Mouse (Mus musculus): ENCODE results near the gene Rab5if.
"Not testable (repeated sequence)": the region's sequence is repeated elsewhere in the genome, so short reads cannot be mapped to it uniquely, and the experiment has no call there.

The Rab5if gene

GRCm38 (mm10) chr2:156887017-156887416 is 24.1 kb downstream of the Rab5if start, which contains the start of gene Sla2:
TSS of gene Sla2 (minus strand) at chr2:156887192.
- peak; percentile 85 for DNase-seq (ENCODE audit: low read depth, low spot score)

- DNase-seq (ENCODE audit: low read depth, low spot score), result no peak
These were observed 25.6 kb downstream of the Rab5if start for GRCm38 (mm10) chr2:156888490-156888889.

GRCm38 (mm10) chr2:156892240-156892639 is 29.3 kb downstream of the Rab5if start:
- DNase-seq (ENCODE audit: low read depth, low spot score), result no peak

GRCm38 (mm10) chr2:156892821-156893220 is 29.9 kb downstream of the Rab5if start:
- no peak for DNase-seq (ENCODE audit: low read depth, low spot score)

- no peak for DNase-seq (ENCODE audit: low read depth, low spot score)
These were observed 31.8 kb downstream of the Rab5if start for GRCm38 (mm10) chr2:156894496-156895265.

GRCm38 (mm10) chr2:156896384-156896914 is 33.5 kb downstream of the Rab5if start:
- DNase-seq (ENCODE audit: low read depth, low spot score), result no peak

- DNase-seq (ENCODE audit: low read depth, low spot score), result no peak
These were observed 34.1 kb downstream of the Rab5if start for GRCm38 (mm10) chr2:156897034-156897433.

- DNase-seq (ENCODE audit: low read depth, low spot score), result no peak
These were observed 35.4 kb downstream of the Rab5if start for GRCm38 (mm10) chr2:156898374-156898773.

- DNase-seq (ENCODE audit: low read depth, low spot score), result no peak
These were observed 36.3 kb downstream of the Rab5if start for GRCm38 (mm10) chr2:156899184-156899583.

- no peak for DNase-seq (ENCODE audit: low read depth, low spot score)
These were observed 38.4 kb downstream of the Rab5if start for GRCm38 (mm10) chr2:156901344-156901743.

GRCm38 (mm10) chr2:156901883-156902282 is 39.0 kb downstream of the Rab5if start:
- no peak for DNase-seq (ENCODE audit: low read depth, low spot score)

GRCm38 (mm10) chr2:156902411-156902810 is 39.5 kb downstream of the Rab5if start:
- DNase-seq (ENCODE audit: low read depth, low spot score), result not testable (repeated sequence)

GRCm38 (mm10) chr2:156903367-156903766 is 40.4 kb downstream of the Rab5if start:
- DNase-seq (ENCODE audit: low read depth, low spot score), result no peak

GRCm38 (mm10) chr2:156904976-156905717 is 42.2 kb downstream of the Rab5if start:
- DNase-seq (ENCODE audit: low read depth, low spot score), result no peak

GRCm38 (mm10) chr2:156905931-156906330 is 43.0 kb downstream of the Rab5if start:
- DNase-seq (ENCODE audit: low read depth, low spot score), result not testable (repeated sequence)

GRCm38 (mm10) chr2:156913191-156913590 is 50.3 kb downstream of the Rab5if start:
- DNase-seq (ENCODE audit: low read depth, low spot score), result no peak

GRCm38 (mm10) chr2:156915559-156915958 is 52.6 kb downstream of the Rab5if start:
- no peak for DNase-seq (ENCODE audit: low read depth, low spot score)

GRCm38 (mm10) chr2:156916419-156917125 is 53.6 kb downstream of the Rab5if start:
- DNase-seq (ENCODE audit: low read depth, low spot score), result no peak

- peak; percentile 56 for DNase-seq (ENCODE audit: low read depth, low spot score)
These were observed 55.6 kb downstream of the Rab5if start for GRCm38 (mm10) chr2:156918562-156918961.

GRCm38 (mm10) chr2:156919191-156919590 is 56.3 kb downstream of the Rab5if start:
- not testable (repeated sequence) for DNase-seq (ENCODE audit: low read depth, low spot score)

GRCm38 (mm10) chr2:156919796-156920195 is 56.9 kb downstream of the Rab5if start:
- peak; percentile 16 for DNase-seq (ENCODE audit: low read depth, low spot score)

GRCm38 (mm10) chr2:156923057-156923456 is 60.1 kb downstream of the Rab5if start:
- DNase-seq (ENCODE audit: low read depth, low spot score), result no peak
